Mouse (Mus musculus) embryonic fibroblast, embryonic 13.5 days (primary cell): ENCODE results near the gene Rnf152. TPM values are rescaled to one million over a fixed set of nuclear protein-coding genes. Genes with fewer than 3 reads are reported as not detected.

ENCODE experiments used
- H3K27ac ChIP-seq: 2 replicates; pipeline ENCODE4 v1.5.1; 2012; ENCODE audit warnings: low read length, control low read depth, inconsistent platforms; ENCODE audit not compliant: insufficient read depth
- H3K4me1 ChIP-seq: 2 replicates; pipeline ENCODE4 v1.6.1; 2011; ENCODE audit warnings: low read length; ENCODE audit not compliant: control insufficient read depth, insufficient read depth
- H3K4me3 ChIP-seq: 2 replicates; pipeline ENCODE4 v1.5.1; 2011; ENCODE audit warnings: mild to moderate bottlenecking, control low read depth, low read length; ENCODE audit not compliant: insufficient read depth
- CTCF ChIP-seq: IDR thresholded peaks from 2 replicates; pipeline ENCODE4 v1.5.1; 2011; ENCODE audit warnings: mild to moderate bottlenecking, control low read depth, low read length, moderate library complexity, borderline replicate concordance; ENCODE audit not compliant: insufficient read depth
- POLR2A ChIP-seq: IDR thresholded peaks from 2 replicates; pipeline ENCODE4 v1.6.1; 2011; ENCODE audit warnings: low read depth, mild to moderate bottlenecking, control low read depth, low read length, moderate library complexity
- polyA plus RNA-seq: library from polyadenylated mRNA; stranded (reverse); fragments of >200 nt; gene quantifications from 2 replicates; pipeline ENCODE4 v1.2.4, GENCODE M21; 2011; ENCODE audit warnings: low read depth; ENCODE audit not compliant: missing spikeins, insufficient read length

Rnf152 gene
- polyA plus RNA-seq, 1 experiment, result 0.60 TPM

DNA sequence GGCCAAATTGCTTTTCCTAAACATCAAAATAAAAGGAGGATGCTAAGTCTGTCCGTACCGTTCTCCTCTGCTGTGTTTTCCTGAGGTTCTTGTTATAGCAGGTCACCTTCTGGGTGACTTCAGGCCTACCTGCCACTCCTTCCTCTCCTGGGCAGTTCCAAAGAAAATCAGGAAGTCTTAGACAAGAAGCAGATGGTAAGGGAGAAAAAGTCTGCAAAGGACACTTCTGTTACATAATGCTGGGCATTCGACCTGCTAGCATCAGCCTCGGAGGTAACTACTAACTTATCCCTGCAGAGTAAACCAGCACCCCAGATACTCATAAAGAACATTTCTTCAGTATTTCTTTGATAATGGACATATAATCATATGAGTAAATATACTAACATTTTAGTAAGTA is 4.7 kb downstream of the Rnf152 start:
- H3K4me1 ChIP-seq, result no peaks in the 10 kb centered on the region
- no peak for TF ChIP-seq POLR2A
- no peak overlapping the region for H3K4me3 ChIP-seq
- no peak overlapping the region for H3K27ac ChIP-seq

DNA sequence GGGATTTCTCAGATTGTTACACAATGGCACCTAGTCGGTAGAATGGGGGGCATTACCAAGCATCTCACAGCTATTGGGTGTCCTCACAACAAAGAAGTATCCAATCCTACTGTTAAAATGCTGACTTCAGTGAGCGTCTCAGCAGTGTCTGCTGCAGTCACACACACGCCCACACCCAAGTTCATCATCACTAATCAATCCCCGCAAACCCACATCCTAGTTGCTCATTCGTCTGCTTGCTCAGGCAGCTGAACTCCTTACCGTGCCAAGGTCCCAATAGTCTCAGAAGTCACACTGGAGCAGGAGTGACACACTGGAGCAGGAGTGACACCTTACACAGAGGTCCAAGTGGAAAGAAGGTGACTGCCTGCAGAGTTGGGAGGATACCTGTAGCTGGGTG is 14.2 kb downstream of the Rnf152 start:
- no peaks in the 10 kb centered on the region for H3K4me1 ChIP-seq
- no peak overlapping the region for H3K4me3 ChIP-seq
- TF ChIP-seq POLR2A, result no peak
- TF ChIP-seq CTCF, result no peak
- no peak overlapping the region for H3K27ac ChIP-seq

- Histone ChIP-seq H3K4me1 (no peaks in the 10 kb centered on the region), H3K27ac (no peak overlapping the region), H3K4me3 (no peak overlapping the region)
- no peak for TF ChIP-seq CTCF
- TF ChIP-seq POLR2A, result no peak
Observed at GRCm38 (mm10) chr1:105340943-105341342, 15.6 kb downstream of the Rnf152 start.

GRCm38 (mm10) chr1:105337397-105337796 is 19.1 kb downstream of the Rnf152 start:
- no peak for TF ChIP-seq CTCF
- TF ChIP-seq POLR2A, result no peak
- Histone ChIP-seq H3K27ac (no peak overlapping the region), H3K4me1 (no peaks in the 10 kb centered on the region)

GRCm38 (mm10) chr1:105336096-105336495 is 20.4 kb downstream of the Rnf152 start:
- no peaks in the 10 kb centered on the region for H3K4me1 ChIP-seq
- no peak overlapping the region for H3K27ac ChIP-seq
- no peak overlapping the region for H3K4me3 ChIP-seq
- TF ChIP-seq CTCF, result no peak
- TF ChIP-seq POLR2A, result no peak

More at GRCm38 (mm10) chr1:105337397-105337796, 19.1 kb downstream of the Rnf152 start:
- H3K4me3 ChIP-seq, result no peak overlapping the region

DNA sequence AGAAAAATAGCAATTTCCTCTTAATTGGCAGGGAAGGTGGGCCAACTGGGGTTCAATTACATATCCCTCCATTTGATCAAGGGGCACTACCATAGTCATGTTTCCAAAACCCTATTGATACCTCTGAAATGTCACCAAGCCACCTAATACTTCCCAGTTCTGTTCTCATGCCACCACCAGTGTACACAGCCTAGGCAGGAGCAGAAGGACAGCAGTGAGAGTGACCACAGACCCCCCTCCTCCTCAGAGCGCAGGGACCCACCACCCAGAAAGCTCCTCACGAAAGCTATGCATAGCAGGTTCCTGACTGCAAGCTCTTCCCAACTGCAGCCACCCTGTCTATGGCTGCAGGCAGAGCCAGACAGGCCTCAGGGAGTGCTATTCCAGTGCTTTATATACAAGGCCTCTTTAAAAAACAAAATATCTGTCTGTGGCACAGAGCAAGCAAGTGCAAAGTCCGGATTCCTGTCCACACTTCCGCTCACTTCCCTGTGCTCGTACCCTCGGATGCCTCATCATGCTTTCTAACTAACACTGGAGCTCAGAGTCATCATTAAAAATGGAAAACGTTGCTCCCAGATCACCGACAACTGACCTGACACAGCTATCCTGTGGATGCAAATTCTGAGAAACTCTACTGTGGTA is 24.3 kb downstream of the Rnf152 start:
- TF ChIP-seq CTCF, result no peak
- no peak for TF ChIP-seq POLR2A
- Histone ChIP-seq H3K4me1 (no peaks in the 10 kb centered on the region), H3K27ac (no peak overlapping the region), H3K4me3 (no peak overlapping the region)

DNA sequence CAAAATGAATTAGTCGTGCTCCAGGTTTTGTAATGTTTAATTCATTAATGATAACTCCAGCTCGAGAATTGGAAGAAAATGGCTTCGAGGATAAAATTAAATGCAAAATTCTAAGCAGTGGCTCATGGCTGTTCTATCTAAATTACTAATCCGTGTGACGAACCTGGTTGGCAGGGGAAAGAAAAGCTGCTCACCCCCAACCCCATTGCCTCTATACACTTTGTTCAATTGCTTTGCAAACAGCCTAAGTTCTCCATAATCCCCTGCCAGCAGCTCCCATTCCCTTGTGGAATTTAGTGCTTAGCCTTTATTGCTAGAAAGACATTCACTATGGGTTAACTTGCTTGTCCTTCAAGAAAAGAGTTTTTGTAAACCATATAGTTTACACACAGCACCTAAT is 24.9 kb downstream of the Rnf152 start:
- H3K4me3 ChIP-seq, result no peak overlapping the region
- no peak overlapping the region for H3K27ac ChIP-seq
- no peak for TF ChIP-seq CTCF
- no peak for TF ChIP-seq POLR2A
- H3K4me1 ChIP-seq, result no peaks in the 10 kb centered on the region

GRCm38 (mm10) chr1:105330581-105331320 is 25.8 kb downstream of the Rnf152 start:
- Histone ChIP-seq H3K4me1 (no peaks in the 10 kb centered on the region), H3K27ac (no peak overlapping the region), H3K4me3 (no peak overlapping the region)
- TF ChIP-seq CTCF (no peak), POLR2A (no peak)

DNA sequence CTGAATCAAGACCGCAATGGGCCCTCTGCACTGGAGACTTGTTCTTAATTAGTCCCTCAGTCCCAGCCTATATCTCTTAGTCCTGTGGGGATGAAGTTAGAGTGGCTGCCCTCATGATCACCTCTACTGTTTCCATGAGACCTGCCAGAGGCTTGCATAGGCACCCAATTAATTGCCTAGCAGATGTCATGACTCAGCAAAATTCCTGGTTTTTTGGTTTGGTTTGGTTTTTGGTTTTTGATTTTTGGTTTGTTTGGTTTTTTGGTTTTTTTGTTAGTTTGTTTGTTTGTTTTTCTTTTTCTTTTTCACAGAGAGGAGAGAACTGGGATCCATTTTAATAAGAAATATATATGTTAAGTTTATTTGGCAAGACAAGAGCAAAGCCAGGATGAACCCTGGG is 28.7 kb downstream of the Rnf152 start:
- no peak for TF ChIP-seq POLR2A
- TF ChIP-seq CTCF, result no peak
- H3K4me3 ChIP-seq, result no peak overlapping the region
- H3K4me1 ChIP-seq, result no peaks in the 10 kb centered on the region
- no peak overlapping the region for H3K27ac ChIP-seq

- Histone ChIP-seq H3K4me1 (no peaks in the 10 kb centered on the region), H3K27ac (no peak overlapping the region), H3K4me3 (no peak overlapping the region)
- TF ChIP-seq CTCF (no peak), POLR2A (no peak)
Observed at GRCm38 (mm10) chr1:105324636-105325035, 31.9 kb downstream of the Rnf152 start.
